Mouse (Mus musculus): ENCODE measurements at regions not wholly inside any gene's neighbourhood (a gene's known extent, or its start where the extent isn't known, plus 50 kb on each side); places are given as distances from the start of the nearest gene placed in this dataset.

GRCm38 (mm10) chr6:26033392-26033791 is 224.3 kb upstream of the Pot1a start:
- no peaks in the 10 kb centered on the region for H3K9me3 ChIP-seq (ENCODE audit: control insufficient read depth, low read length)
- H3K4me2 ChIP-seq (ENCODE audit: low read length) = no peak overlapping the region
- H3K27me3 ChIP-seq (replicated peaks; ENCODE audit: control insufficient read depth, insufficient read depth, low read length) = no peaks in the 10 kb centered on the region
- no peak overlapping the region for H3K27ac ChIP-seq (ENCODE audit: low read length)
- H3K36me3 ChIP-seq (ENCODE audit: control insufficient read depth, insufficient read depth) = no peaks in the 10 kb centered on the region
- no peak overlapping the region for H3K9ac ChIP-seq (replicated peaks; ENCODE audit: low read depth, low read length)
- no peak for ATAC-seq
- H3K4me1 ChIP-seq (replicated peaks; ENCODE audit: control insufficient read depth, insufficient read depth, low read length) = no peaks in the 10 kb centered on the region
- WGBS = 70% methylated on average over 2 of the region's 2 CpGs
- H3K4me3 ChIP-seq (replicated peaks; ENCODE audit: low read length) = no peak overlapping the region

GRCm38 (mm10) chr6:26015388-26015787 is 206.3 kb upstream of the Pot1a start:
- Histone ChIP-seq H3K4me3 (replicated peaks; ENCODE audit: low read length) (no peak overlapping the region), H3K4me1 (replicated peaks; ENCODE audit: control insufficient read depth, insufficient read depth, low read length) (no peaks in the 10 kb centered on the region), H3K36me3 (ENCODE audit: control insufficient read depth, insufficient read depth) (no peaks in the 10 kb centered on the region), H3K9ac (replicated peaks; ENCODE audit: low read depth, low read length) (no peak overlapping the region), H3K4me2 (ENCODE audit: low read length) (no peak overlapping the region), H3K27ac (ENCODE audit: low read length) (no peak overlapping the region), H3K27me3 (replicated peaks; ENCODE audit: control insufficient read depth, insufficient read depth, low read length) (no peaks in the 10 kb centered on the region), H3K9me3 (ENCODE audit: control insufficient read depth, low read length) (no peaks in the 10 kb centered on the region)
- ATAC-seq = no peak
- WGBS = 87% methylated on average over 6 of the region's 6 CpGs

- 78% methylated on average over 1 of the region's 1 CpGs for WGBS
- peak; percentile 65 for ATAC-seq
These were observed 185.0 kb upstream of the Pot1a start for GRCm38 (mm10) chr6:25994044-25994443.

GRCm38 (mm10) chr6:25978171-25978847 is 169.3 kb upstream of the Pot1a start:
- Histone ChIP-seq H3K36me3 (ENCODE audit: control insufficient read depth, insufficient read depth) (no peaks in the 10 kb centered on the region), H3K4me3 (replicated peaks; ENCODE audit: low read length) (no peak overlapping the region), H3K9me3 (ENCODE audit: control insufficient read depth, low read length) (no peaks in the 10 kb centered on the region), H3K27ac (ENCODE audit: low read length) (no peak overlapping the region), H3K4me2 (ENCODE audit: low read length) (no peak overlapping the region), H3K27me3 (replicated peaks; ENCODE audit: control insufficient read depth, insufficient read depth, low read length) (no peaks in the 10 kb centered on the region), H3K9ac (replicated peaks; ENCODE audit: low read depth, low read length) (no peak overlapping the region), H3K4me1 (replicated peaks; ENCODE audit: control insufficient read depth, insufficient read depth, low read length) (no peaks in the 10 kb centered on the region)
- no peak for ATAC-seq
- 83% methylated on average over 4 of the region's 4 CpGs for whole genome bisulfite sequencing

More at GRCm38 (mm10) chr6:25994044-25994443, 185.0 kb upstream of the Pot1a start:
- Histone ChIP-seq H3K27me3 (replicated peaks; ENCODE audit: control insufficient read depth, insufficient read depth, low read length) (no peaks in the 10 kb centered on the region), H3K36me3 (ENCODE audit: control insufficient read depth, insufficient read depth) (no peaks in the 10 kb centered on the region), H3K4me1 (replicated peaks; ENCODE audit: control insufficient read depth, insufficient read depth, low read length) (no peaks in the 10 kb centered on the region), H3K4me3 (replicated peaks; ENCODE audit: low read length) (no peak overlapping the region), H3K27ac (ENCODE audit: low read length) (no peak overlapping the region), H3K9me3 (ENCODE audit: control insufficient read depth, low read length) (no peaks in the 10 kb centered on the region), H3K4me2 (ENCODE audit: low read length) (no peak overlapping the region), H3K9ac (replicated peaks; ENCODE audit: low read depth, low read length) (no peak overlapping the region)

- Histone ChIP-seq H3K9ac (replicated peaks; ENCODE audit: low read depth, low read length) (no peak overlapping the region), H3K9me3 (ENCODE audit: control insufficient read depth, low read length) (no peaks in the 10 kb centered on the region), H3K4me1 (replicated peaks; ENCODE audit: control insufficient read depth, insufficient read depth, low read length) (no peaks in the 10 kb centered on the region), H3K27ac (ENCODE audit: low read length) (no peak overlapping the region), H3K27me3 (replicated peaks; ENCODE audit: control insufficient read depth, insufficient read depth, low read length) (no peaks in the 10 kb centered on the region), H3K4me2 (ENCODE audit: low read length) (no peak overlapping the region), H3K36me3 (ENCODE audit: control insufficient read depth, insufficient read depth) (no peaks in the 10 kb centered on the region), H3K4me3 (replicated peaks; ENCODE audit: low read length) (no peak overlapping the region)
- WGBS = 90% methylated on average over 3 of the region's 3 CpGs
- no peak for ATAC-seq
These were observed 156.4 kb upstream of the Pot1a start for GRCm38 (mm10) chr6:25965452-25965851.

- Histone ChIP-seq H3K27me3 (replicated peaks; ENCODE audit: control insufficient read depth, insufficient read depth, low read length) (no peaks in the 10 kb centered on the region), H3K9ac (replicated peaks; ENCODE audit: low read depth, low read length) (no peak overlapping the region), H3K4me2 (ENCODE audit: low read length) (no peak overlapping the region), H3K27ac (ENCODE audit: low read length) (no peak overlapping the region), H3K4me3 (replicated peaks; ENCODE audit: low read length) (no peak overlapping the region), H3K9me3 (ENCODE audit: control insufficient read depth, low read length) (no peaks in the 10 kb centered on the region), H3K4me1 (replicated peaks; ENCODE audit: control insufficient read depth, insufficient read depth, low read length) (no peaks in the 10 kb centered on the region), H3K36me3 (ENCODE audit: control insufficient read depth, insufficient read depth) (no peaks in the 10 kb centered on the region)
- WGBS = 93% methylated on average over 10 of the region's 10 CpGs
- no peak for ATAC-seq
These were observed 122.1 kb upstream of the Pot1a start for GRCm38 (mm10) chr6:25931148-25931553.

- WGBS = 40% methylated on average over 5 of the region's 5 CpGs
- Histone ChIP-seq H3K4me2 (ENCODE audit: low read length) (no peak overlapping the region), H3K27me3 (replicated peaks; ENCODE audit: control insufficient read depth, insufficient read depth, low read length) (no peaks in the 10 kb centered on the region), H3K9ac (replicated peaks; ENCODE audit: low read depth, low read length) (no peak overlapping the region), H3K4me1 (replicated peaks; ENCODE audit: control insufficient read depth, insufficient read depth, low read length) (no peaks in the 10 kb centered on the region), H3K4me3 (replicated peaks; ENCODE audit: low read length) (no peak overlapping the region), H3K9me3 (ENCODE audit: control insufficient read depth, low read length) (no peaks in the 10 kb centered on the region), H3K36me3 (ENCODE audit: control insufficient read depth, insufficient read depth) (no peaks in the 10 kb centered on the region), H3K27ac (ENCODE audit: low read length) (no peak overlapping the region)
- ATAC-seq = peak; percentile 67
These were observed 108.9 kb upstream of the Pot1a start for GRCm38 (mm10) chr6:25917852-25918465.

- H3K36me3 ChIP-seq (ENCODE audit: control insufficient read depth, insufficient read depth) = no peaks in the 10 kb centered on the region
- no peak for ATAC-seq
- 87% methylated on average over 2 of the region's 2 CpGs for WGBS
- H3K27ac ChIP-seq (ENCODE audit: low read length) = no peak overlapping the region
- H3K4me2 ChIP-seq (ENCODE audit: low read length) = no peak overlapping the region
- H3K9me3 ChIP-seq (ENCODE audit: control insufficient read depth, low read length) = no peaks in the 10 kb centered on the region
- no peak overlapping the region for H3K9ac ChIP-seq (replicated peaks; ENCODE audit: low read depth, low read length)
- no peaks in the 10 kb centered on the region for H3K27me3 ChIP-seq (replicated peaks; ENCODE audit: control insufficient read depth, insufficient read depth, low read length)
- H3K4me3 ChIP-seq (replicated peaks; ENCODE audit: low read length) = no peak overlapping the region
- no peaks in the 10 kb centered on the region for H3K4me1 ChIP-seq (replicated peaks; ENCODE audit: control insufficient read depth, insufficient read depth, low read length)
These were observed 105.1 kb upstream of the Pot1a start for GRCm38 (mm10) chr6:25914122-25914521.

- H3K27ac ChIP-seq (ENCODE audit: low read length) = no peak overlapping the region
- H3K4me3 ChIP-seq (replicated peaks; ENCODE audit: low read length) = no peak overlapping the region
- no peak overlapping the region for H3K9ac ChIP-seq (replicated peaks; ENCODE audit: low read depth, low read length)
- no peaks in the 10 kb centered on the region for H3K36me3 ChIP-seq (ENCODE audit: control insufficient read depth, insufficient read depth)
- H3K4me2 ChIP-seq (ENCODE audit: low read length) = no peak overlapping the region
- H3K27me3 ChIP-seq (replicated peaks; ENCODE audit: control insufficient read depth, insufficient read depth, low read length) = no peaks in the 10 kb centered on the region
- no peaks in the 10 kb centered on the region for H3K9me3 ChIP-seq (ENCODE audit: control insufficient read depth, low read length)
- no peaks in the 10 kb centered on the region for H3K4me1 ChIP-seq (replicated peaks; ENCODE audit: control insufficient read depth, insufficient read depth, low read length)
- ATAC-seq = no peak
These were observed 90.9 kb upstream of the Pot1a start for GRCm38 (mm10) chr6:25899944-25900343.

Measured in forebrain, embryonic 16.5 days (tissue).